Mouse (Mus musculus) thymus, postnatal 36 days (tissue): ENCODE results near the gene Slc6a6.

Source experiments
- DNase-seq, 2 experiments: peaks; one replicate each; pipeline ENCODE4 v3.0.0; 2022; ENCODE audit warnings: mixed read lengths in 2 of 2

Slc6a6 gene

DNA sequence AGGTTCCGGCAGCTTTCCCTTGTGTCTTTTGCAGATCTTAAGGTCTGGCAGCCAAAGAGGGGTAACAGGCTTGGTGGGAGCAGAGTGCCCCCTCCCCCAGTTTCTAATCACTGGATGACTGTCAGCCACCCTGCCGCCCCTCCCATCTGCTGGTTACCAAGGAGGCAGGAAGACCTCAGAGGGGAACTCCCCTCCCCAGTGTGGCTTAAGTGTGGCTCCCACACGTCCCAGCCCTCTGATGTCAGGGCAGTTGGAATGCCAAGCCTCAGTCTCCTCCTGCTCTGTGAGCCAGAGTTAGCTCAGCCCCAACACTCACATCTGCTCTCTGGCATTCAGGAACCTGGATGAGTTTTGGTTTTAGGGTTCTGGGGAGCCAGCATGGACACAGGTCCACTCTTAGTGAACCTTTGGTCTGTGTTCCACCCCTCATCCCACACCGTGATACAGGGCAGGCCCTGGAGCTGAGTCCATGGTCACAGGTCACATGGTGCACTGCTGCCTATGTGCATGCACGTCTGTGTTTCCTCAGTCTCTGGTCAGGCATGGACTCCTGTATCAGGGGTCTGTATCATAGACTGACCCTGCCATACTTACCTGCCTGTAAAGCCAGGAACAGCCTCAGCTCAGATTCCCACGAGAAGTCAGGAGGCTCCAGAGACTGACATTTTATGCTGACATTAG, 45.2 kb downstream of the Slc6a6 start:
- no peak for DNase-seq

DNA sequence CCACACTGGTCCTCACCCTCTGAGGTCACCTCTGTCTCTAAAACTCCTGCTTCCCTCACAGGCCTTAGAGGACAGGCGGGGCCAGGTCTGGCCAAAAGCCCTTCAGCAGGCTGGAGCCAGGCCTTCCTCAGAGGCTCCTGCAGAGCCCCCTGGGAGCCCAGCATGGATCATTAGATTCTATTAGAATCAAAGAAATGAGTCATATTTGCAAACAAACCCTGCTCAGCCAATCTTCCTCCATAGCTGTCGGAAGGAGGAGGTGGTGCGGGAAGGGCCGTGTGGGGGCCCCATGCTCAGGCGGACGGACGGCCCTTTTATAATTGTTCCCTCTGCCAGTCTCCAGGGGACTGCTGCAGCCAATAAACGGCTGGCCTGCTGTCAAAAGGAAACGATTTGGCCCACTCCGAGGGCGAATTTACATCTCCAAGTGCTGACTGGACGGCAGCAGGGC, 45.8 kb downstream of the Slc6a6 start:
- no peak for DNase-seq

DNA sequence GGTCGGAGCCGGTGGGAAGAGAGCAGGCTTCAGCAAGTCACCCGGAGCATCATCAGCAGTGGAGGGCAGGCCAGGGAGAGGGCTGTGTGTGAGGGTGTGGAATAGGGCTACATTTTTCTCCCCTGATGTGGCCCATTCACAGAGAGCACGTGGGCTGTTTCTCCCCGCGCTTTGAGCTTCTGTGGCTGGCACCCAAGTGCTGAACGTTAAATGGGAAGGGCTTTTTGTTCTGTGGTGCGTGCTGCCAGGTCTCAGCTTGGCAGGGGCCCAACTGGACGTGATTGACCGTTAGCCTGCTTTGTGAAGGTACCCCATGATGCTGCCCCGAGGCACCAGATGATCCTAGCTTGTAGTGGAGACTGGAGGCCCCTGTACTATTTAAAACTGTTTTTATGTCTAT, 48.3 kb downstream of the Slc6a6 start:
- no peak for DNase-seq

DNA sequence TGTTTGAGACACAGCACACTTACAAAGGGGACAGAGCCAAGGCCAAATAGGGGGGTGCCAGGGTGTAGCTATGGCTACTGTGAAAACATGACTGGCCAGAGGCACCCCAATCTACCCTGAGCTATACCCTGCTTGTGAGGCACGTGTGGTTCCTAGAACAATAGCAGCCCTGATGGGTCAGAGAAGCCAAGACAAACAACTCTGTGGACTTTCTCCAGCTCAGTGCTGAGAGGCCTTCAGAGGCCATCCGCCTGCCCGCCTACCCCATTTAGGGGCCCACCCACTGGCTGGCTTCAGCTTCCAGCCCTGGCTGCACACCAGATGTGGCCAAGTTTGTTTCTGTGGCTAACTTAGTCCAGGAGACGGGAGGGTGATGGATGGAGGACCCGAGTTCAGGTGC, 52.6 kb downstream of the Slc6a6 start:
- no peak for DNase-seq

GRCm38 (mm10) chr6:91737451-91737850, 53.6 kb downstream of the Slc6a6 start:
- no peak for DNase-seq

DNA sequence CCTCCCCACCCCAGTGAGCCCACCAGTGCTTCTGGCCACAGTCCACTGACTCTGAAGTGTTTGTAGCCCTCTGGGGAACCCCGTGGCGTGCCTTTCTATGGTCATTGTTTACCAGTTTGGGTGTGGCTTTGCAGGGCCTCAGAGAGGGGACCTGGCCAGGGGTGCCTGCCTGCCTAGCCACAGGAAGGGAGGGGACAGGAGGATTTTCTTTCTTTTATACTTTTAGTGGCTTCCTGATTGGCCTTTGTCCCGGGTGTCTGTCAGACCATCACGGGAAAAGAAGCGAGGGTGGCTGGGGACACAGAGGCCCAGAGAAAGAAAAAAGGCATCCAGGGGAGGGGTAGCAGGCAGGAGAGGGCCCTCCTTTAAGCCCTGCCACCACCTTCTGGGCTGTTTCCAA, 54.2 kb downstream of the Slc6a6 start:
- no peak for DNase-seq

DNA sequence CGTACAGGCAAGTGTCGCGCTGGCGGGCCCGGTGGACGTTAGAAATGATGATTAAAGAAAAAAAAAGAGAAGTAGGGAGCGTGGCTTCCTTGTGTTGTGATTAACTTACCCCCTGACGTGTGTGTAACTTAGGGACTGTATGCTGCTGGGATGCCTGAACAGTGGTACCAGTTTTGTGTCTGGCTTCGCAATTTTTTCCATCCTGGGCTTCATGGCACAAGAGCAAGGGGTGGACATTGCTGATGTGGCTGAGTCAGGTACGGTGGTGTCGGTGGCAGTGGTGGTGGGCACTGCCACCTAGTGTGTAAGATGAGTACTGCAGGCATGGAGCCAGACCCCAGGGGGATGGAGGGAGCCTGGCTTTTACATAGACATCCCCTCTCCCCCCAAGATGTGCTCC, 57.2 kb downstream of the Slc6a6 start:
- peak; percentile 56 to 64 for DNase-seq

DNA sequence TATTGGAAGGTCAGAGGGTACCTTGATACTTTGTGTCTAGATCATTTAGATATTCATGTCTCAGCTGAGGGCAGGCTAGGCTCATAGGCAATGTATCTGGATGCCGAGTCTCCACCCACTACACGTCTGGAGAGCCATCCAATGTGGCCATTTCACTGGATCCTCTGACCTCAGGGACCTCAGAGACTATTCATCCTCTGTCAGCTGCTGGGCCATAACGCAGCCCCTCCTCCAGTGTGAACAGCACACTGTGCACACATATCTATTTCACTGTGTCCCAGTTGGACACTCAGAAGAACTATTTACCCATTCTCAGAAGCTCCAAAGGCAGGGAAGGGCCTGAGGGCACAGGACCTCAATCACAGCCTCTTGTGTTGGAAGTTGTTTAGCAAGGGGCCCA, 58.6 kb downstream of the Slc6a6 start:
- DNase-seq, result no peak

DNA sequence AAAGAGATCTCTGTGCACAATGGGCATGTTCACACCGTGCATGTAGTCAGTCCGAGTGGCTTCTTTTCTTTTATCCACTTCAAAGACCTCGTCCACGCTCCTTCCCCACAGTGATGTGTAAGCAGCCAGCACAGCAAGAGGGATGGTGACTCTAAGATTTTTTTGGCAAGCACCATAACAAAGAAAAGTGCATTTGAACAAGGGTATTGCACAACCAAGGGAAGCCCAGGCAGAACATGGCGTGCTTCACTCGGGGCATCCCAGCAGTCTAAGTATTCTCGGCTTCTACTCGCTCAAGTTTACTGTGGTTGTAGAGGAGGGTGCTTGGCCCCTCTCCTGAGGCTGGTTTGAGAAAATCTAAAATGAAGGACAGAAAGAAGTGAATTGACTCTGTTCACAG, 59.1 kb downstream of the Slc6a6 start:
- DNase-seq, result no peak

DNA sequence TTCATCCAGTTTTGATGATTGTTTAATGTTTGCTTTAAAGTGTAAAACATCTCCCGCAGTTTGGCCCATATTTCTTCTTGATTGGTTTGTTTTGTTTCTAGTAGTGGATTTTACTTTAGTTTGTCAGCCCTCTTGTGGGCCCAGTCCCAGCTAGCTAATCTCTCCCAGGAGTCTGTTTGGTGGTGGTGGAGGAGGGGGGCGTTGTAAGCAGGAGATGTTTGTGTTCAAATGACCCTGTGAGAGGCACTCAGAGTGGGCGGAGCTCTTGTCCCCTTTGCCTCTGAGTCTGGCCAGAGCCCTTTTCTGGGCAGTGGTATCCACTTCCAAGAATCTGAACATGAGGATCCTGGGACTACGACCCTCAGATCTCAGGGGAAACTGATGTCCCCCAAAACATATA, 60.0 kb downstream of the Slc6a6 start:
- DNase-seq, result no peak

- no peak for DNase-seq
These were observed 61.4 kb downstream of the Slc6a6 start for GRCm38 (mm10) chr6:91745246-91745645.

- no peak for DNase-seq
These were observed 62.2 kb downstream of the Slc6a6 start for GRCm38 (mm10) chr6:91745947-91746582.

GRCm38 (mm10) chr6:91746776-91747175, 62.9 kb downstream of the Slc6a6 start:
- no peak for DNase-seq

DNA sequence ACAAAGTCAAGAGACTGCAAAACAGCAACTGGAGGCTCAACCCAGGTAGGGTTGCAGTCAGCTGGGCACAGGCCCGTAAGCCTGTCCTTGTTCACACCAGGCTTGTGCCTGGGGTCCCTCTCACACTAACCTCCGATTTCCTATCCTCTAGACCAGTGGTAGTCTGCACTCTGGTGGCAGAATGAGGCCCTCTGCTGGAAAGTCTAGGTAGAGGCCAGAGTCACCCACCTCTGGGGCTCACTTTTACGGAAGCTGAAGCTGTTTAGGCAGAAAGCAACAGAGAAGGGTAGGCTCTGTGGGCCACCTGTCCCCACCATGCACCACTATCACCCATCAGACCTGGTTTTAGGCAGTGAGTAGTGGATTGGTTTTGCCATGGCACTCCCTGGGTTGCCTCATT, 67.1 kb downstream of the Slc6a6 start:
- DNase-seq, result no peak

GRCm38 (mm10) chr6:91752884-91753283, 69.0 kb downstream of the Slc6a6 start:
- DNase-seq, result no peak

- DNase-seq, result no peak
These were observed 70.2 kb downstream of the Slc6a6 start for GRCm38 (mm10) chr6:91754098-91754497.

DNA sequence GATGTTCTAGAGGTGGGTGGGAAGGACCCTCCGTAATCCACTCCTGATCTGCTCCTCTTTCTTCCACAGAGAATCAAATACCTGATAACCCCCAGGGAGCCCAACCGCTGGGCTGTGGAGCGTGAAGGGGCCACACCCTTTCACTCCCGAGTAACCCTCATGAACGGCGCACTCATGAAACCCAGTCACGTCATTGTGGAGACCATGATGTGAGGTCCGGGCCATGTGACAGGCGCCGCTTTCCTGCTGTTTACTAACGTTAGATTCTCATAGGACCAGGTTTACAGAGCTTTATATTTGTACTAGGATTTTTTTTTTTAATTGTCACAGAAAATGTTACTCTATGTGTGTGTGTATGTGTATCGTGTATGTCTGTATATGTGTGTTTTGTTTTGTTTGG, 71.0 kb downstream of the Slc6a6 start:
- no peak for DNase-seq

DNA sequence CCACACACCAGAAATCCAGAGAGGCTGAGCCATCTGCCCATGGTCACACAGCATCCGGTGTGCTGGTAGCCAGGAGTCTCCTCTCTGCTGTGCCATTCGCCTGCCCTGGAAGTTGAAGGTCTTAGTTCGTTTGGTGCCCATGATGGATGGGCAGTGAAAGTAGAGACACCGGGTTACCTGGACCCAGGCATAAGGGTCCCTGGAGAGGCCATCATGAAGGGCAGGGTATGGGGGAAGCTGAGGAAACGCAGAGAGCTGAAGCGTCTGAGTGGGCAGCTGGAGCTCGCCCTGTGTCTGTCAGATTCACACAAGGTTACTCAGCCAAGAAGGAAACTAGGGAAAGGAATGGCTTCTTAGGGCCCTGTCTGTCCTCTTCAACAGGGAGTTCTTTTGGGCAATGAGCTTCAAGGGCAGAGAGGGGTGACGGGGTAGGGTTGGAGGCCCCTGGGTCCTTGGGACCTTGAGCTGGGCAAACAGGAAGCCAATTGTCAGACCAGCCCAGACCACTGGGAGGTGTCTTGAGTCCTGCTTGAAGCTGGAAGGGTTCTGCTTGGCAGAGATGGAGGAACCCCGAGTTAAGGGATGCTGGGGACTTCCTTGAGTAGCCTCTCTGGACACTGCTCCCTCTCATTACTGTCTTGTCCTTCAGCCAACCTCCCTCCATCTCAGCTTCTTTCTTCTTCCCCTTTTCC, 78.3 kb downstream of the Slc6a6 start:
- DNase-seq, result no peak

- DNase-seq, result no peak
These were observed 83.7 kb downstream of the Slc6a6 start for GRCm38 (mm10) chr6:91767550-91767949.

DNA sequence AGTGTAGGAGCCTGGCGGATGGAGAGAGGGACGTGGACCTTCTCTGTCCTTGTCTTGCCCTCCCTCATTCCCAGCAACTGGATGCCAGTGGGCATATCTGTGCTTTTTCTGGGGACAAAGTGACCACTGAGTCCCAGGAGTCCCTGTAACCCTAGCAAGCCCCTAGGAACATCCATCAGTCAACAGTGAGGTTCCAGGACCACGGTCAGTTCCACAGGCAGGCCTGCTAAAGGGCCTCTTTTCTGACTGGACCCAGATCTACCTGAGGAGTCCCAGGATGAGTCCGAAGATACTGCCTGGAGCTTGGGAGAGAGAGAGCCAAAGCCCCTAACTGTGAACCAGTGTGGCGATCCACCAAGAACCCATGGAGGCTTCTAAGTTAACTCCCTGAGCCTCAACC, 90.1 kb downstream of the Slc6a6 start:
- no peak for DNase-seq

- peak; percentile 36 for DNase-seq
These were observed 92.7 kb downstream of the Slc6a6 start for GRCm38 (mm10) chr6:91776543-91776942.

- DNase-seq, result no peak
These were observed 95.4 kb downstream of the Slc6a6 start for GRCm38 (mm10) chr6:91779206-91779605.

- DNase-seq, result no peak
These were observed 101.2 kb downstream of the Slc6a6 start for GRCm38 (mm10) chr6:91785018-91785417.

- no peak for DNase-seq
These were observed 104.5 kb downstream of the Slc6a6 start for GRCm38 (mm10) chr6:91788311-91788798.
